Mouse (Mus musculus): ENCODE results near the gene Espn. TPM values are rescaled to one million over a fixed set of nuclear protein-coding genes. Genes with fewer than 3 reads are reported as not detected.

Espn gene
- polyA plus RNA-seq, 1 experiment from 2014 or later = 3.4 TPM

DNA sequence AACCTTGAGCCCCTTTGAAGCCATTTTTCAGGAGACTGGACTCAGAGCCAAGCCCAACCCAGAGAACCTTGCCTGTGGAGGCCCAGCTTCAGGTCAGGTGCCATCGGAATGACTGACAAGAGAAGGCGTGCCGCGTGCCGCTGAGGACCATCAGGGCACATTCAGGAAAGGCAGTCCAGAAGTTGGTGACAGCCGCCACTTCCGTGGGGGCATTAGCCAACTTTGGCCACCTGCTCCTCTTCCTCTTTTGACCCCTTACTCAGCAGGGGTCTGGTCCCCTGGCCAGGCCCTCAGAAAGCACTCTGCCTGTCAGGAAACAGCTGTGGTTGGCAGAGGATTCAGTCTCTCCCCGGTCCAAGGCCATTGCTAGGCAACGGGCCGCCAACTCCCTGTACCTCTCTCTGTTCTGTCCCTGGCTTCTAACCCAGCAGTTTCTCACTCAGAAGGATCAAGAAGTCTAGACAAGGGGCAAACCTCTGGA, 80.0 kb downstream of the Espn start, which contains the start of gene Plekhg5:
Gene Plekhg5 (plus strand): TSS at position 378 of the 481 bp plus-strand sequence.
- no peak within 1 kb of the TSS for H3K4me3 ChIP-seq
- ATAC-seq (ENCODE audit: insufficient number of reproducible peaks, insufficient read depth, low FRiP score, low TSS enrichment, low read depth) = no peak
- peaks cover 18% of the 10 kb centered on the region for H3K4me1 ChIP-seq
- 70% methylated on average over 10 of the region's 10 CpGs for WGBS
- H3K9ac ChIP-seq = no peak within 1 kb of the TSS
- no peak within 1 kb of the TSS for H3K4me2 ChIP-seq
- no peaks in the 10 kb centered on the region for H3K36me3 ChIP-seq
- no peaks in the 10 kb centered on the region for H3K27me3 ChIP-seq
- no peak within 1 kb of the TSS for H3K27ac ChIP-seq
- no peaks in the 10 kb centered on the region for H3K9me3 ChIP-seq

- ATAC-seq (ENCODE audit: insufficient number of reproducible peaks, insufficient read depth, low FRiP score, low TSS enrichment, low read depth) = no peak
- H3K9ac ChIP-seq = no peak overlapping the region
- 76% methylated on average over 11 of the region's 11 CpGs for WGBS
Measured at GRCm38 (mm10) chr4:152070494-152071396, 81.4 kb downstream of the Espn start.

More at GRCm38 (mm10) chr4:152070494-152071396, 81.4 kb downstream of the Espn start:
- Histone ChIP-seq H3K9me3 (no peaks in the 10 kb centered on the region), H3K4me2 (no peak overlapping the region), H3K36me3 (no peaks in the 10 kb centered on the region), H3K4me1 (peaks cover 18% of the 10 kb centered on the region), H3K27ac (no peak overlapping the region), H3K27me3 (no peaks in the 10 kb centered on the region), H3K4me3 (no peak overlapping the region)

Other genes with a start within 250 kb of the Espn start
- 63.0 and 71.4 TPM in 2 replicates for gene Dnajc11, start 218.7 kb downstream of the Espn start, polyA plus RNA-seq (2015; fragmentation: Nextera tagmentation; extraction: Ambion mirVana)
- gene Thap3, start 163.4 kb downstream of the Espn start, polyA plus RNA-seq (2015; fragmentation: Nextera tagmentation; extraction: Ambion mirVana) = 56.3 and 61.2 TPM in 2 replicates
- gene Phf13, start 156.1 kb downstream of the Espn start, polyA plus RNA-seq (2015; fragmentation: Nextera tagmentation; extraction: Ambion mirVana) = 38.0 and 38.1 TPM in 2 replicates
- gene Klhl21, start 143.6 kb downstream of the Espn start, polyA plus RNA-seq (2015; fragmentation: Nextera tagmentation; extraction: Ambion mirVana) = 10.1 TPM in 2 replicates
- gene Zbtb48, start 124.7 kb downstream of the Espn start, polyA plus RNA-seq (2015; fragmentation: Nextera tagmentation; extraction: Ambion mirVana) = 17.5 and 22.9 TPM in 2 replicates
- gene Tas1r1, start 113.8 kb downstream of the Espn start, polyA plus RNA-seq (2015; fragmentation: Nextera tagmentation; extraction: Ambion mirVana) = 0.55 and 0.59 TPM in 2 replicates
- gene Nol9, start 113.0 kb downstream of the Espn start, polyA plus RNA-seq (2015; fragmentation: Nextera tagmentation; extraction: Ambion mirVana) = 34.4 and 34.8 TPM in 2 replicates
- gene Plekhg5, start 79.9 kb downstream of the Espn start, polyA plus RNA-seq (2015; fragmentation: Nextera tagmentation; extraction: Ambion mirVana) = 19.5 and 22.2 TPM in 2 replicates
- gene Tnfrsf25, start 36.4 kb downstream of the Espn start, polyA plus RNA-seq (2015; fragmentation: Nextera tagmentation; extraction: Ambion mirVana) = 1.1 and 1.5 TPM in 2 replicates
- 0.10 TPM in 1 of 2 replicates, not detected in the other for gene Hes2, start 6.5 kb upstream of the Espn start, polyA plus RNA-seq (2015; fragmentation: Nextera tagmentation; extraction: Ambion mirVana)
- 48.5 and 54.1 TPM in 2 replicates for gene Acot7, start 25.8 kb upstream of the Espn start, polyA plus RNA-seq (2015; fragmentation: Nextera tagmentation; extraction: Ambion mirVana)
- 11.1 TPM in 2 replicates for gene Gpr153, start 121.9 kb upstream of the Espn start, polyA plus RNA-seq (2015; fragmentation: Nextera tagmentation; extraction: Ambion mirVana)
- gene Hes3, start 139.3 kb upstream of the Espn start, polyA plus RNA-seq (2015; fragmentation: Nextera tagmentation; extraction: Ambion mirVana) = not detected in 2 replicates
- 23.5 and 26.6 TPM in 2 replicates for gene Icmt, start 144.9 kb upstream of the Espn start, polyA plus RNA-seq (2015; fragmentation: Nextera tagmentation; extraction: Ambion mirVana)
- 0.72 and 1.3 TPM in 2 replicates for gene Rnf207, start 166.6 kb upstream of the Espn start, polyA plus RNA-seq (2015; fragmentation: Nextera tagmentation; extraction: Ambion mirVana)
- gene Rpl22, start 173.4 kb upstream of the Espn start, polyA plus RNA-seq (2015; fragmentation: Nextera tagmentation; extraction: Ambion mirVana) = 447 and 449 TPM in 2 replicates
- 2.5 and 2.6 TPM in 2 replicates for gene Chd5, start 186.3 kb upstream of the Espn start, polyA plus RNA-seq (2015; fragmentation: Nextera tagmentation; extraction: Ambion mirVana)